Mouse (Mus musculus): Measurements from ENCODE around the gene Tmtc2. TPM values are rescaled to one million over a fixed set of nuclear protein-coding genes. Genes with fewer than 3 reads are reported as not detected.

The Tmtc2 gene
- total RNA-seq, 2 experiments from 2014 or later: 11.8 to 13.1 TPM

DNA sequence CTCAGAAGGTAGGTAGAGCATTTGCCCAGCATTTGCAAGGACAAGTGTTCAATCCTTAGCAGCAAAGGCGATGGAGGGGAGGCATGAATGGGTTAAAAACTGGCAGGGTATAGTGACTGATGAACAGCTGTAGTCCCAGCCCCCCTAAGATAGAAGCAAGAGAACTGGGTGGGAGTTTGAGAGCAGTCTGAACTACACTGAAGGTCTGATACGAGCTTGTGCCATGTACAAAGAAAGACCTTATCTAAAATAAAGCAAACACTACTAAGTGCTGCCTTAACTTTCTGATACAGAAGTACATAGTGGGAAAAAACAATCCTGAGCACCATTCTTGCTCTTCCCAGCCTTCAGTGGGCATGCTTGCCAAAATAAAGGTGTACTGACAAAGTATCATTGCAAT lies 20.1 kb downstream of the Tmtc2 start:
- no peak for DNase-seq (ENCODE audit: low spot score in 2 of 2)

DNA sequence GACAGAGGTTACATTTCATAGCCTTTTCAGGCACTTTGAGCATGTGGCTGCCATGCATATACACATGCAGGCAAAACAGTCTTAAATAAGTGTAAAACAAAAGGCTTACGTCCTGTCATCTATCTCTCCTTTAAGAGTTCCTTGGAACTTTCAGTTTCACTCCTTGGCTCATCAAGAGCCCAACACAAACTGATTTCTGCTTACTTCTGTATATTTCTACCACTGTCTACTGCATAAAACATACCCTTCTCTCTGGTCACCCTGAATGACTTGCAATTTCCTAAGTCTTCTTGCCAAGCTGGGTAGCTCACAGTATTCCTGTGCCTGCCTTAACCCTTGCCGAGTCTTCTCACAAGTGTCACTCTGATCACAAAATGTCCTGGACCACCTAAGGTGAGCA lies 26.2 kb downstream of the Tmtc2 start:
- no peak for DNase-seq (ENCODE audit: low spot score in 2 of 2)

DNA sequence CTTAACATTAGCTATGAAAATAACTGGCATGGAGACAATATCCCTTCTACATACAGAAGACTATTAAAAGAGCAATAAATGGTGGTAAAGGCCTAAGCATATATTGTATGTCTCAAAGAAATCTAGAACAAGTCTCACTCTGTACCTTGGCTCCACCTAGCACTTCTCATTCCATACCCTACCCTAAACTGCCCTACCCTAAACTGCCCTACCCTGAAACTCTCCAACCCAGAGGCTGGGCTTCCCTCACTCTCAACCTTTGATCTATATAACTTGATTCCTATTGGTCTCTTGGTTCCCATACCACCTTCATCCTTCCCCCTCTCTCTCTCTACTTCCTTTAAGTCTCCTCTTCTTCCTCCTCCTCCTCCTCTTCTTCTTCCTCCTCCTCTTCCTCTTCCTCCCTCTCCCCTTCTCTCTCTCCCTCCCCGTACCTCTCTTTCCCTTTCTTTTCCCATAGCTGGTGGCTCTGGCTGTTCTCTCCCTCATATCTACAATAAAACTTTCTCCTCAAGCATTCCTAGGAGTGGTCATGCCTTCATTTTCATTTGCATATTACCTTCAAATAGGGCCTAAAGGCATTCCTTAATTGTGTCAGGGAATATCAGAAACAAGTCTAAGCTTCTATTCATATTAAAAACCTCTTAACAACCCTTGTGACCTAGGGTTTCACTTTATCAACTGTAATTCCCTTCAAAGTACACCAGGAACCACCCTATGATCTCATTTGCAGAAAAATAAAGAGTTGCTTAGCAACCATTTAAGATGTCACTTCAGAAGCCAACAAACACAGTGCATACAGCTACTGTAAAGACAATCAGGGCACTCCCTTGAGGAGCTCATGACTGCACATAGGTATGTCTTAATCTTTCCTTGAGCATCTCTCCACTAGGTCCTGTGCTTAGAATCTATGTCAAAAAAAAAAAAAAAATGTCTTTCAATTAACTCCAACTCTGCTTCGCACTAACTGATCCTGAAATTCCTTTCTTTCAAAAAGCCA lies 29.9 kb downstream of the Tmtc2 start:
- DNase-seq (ENCODE audit: low spot score in 2 of 2): no peak

DNA sequence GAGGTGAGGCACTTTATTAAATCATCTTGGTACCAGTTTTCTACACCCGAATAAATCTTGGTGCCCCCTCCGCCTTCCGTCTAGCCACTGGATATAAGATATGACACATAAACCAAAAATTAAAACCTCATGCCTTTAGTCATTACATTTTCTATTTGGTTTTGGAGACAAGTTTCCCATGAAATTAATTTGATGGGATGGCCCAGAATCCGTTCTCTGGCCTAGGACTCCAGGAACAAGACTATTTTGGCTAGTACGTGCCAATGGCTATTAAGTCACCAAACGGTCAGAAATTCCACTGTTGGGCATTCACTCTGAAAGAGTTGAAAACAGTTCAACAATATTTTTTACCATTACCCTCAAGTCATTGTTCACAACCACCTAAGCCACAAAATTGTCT lies 32.2 kb downstream of the Tmtc2 start:
- DNase-seq (ENCODE audit: low spot score in 2 of 2): no peak

DNA sequence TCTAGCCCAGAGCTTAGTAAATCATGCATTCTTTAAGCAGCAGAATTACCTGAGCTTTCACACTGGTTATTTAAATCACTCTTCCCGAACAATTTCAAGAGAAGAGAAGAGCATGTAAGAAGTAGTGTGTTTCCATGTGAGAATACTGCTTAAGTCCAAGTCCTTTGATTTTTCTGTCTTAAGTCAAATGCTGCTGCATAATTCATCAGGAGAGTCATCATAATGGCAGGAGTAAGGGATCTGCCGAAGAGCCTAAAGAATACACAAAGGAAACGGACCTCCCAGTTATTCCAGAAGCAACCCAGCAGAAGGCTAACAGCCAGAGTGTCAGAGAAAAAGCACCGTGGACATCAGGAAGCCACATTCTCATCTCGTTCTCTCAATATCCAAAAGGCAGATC lies 34.6 kb downstream of the Tmtc2 start:
- no peak for DNase-seq (ENCODE audit: low spot score in 2 of 2)

DNA sequence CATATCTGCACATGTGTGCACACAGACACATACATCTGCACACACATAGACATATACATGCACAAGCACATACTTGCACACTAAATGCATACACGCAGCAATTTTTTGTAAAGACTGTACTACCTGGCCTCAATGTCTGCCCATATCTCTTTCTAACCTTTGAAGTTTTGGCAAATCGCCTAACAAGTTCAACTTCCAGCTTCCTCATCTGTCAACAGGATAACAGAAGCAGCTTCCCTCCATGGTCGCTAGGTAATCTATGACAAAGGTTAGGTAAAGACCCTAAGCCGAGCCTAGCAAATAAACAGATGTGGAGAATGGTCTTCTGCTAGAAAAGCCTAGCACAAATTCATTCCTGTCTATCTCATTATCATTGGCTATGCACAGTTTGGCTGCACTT lies 37.3 kb downstream of the Tmtc2 start:
- no peak for DNase-seq (ENCODE audit: low spot score in 2 of 2)

DNA sequence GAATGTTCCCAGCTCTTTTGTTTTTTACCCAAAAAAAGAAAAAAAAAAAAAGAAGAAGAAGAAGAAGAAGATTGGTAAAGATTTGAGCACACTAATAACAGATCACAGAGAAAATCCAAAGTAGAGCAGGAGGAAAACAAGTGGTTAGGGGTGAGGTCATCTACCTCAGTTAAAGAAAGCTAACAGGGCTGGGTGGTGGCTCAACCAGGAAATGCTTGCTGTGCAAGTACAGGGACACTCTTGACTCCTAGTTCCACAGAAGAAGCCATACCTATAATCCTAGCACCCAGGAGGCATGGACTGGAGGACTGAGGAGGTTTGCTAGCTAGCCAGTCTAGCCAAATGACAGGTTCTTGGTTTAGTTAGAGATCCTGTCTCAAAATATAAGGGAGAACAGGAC lies 38.4 kb downstream of the Tmtc2 start:
- DNase-seq (ENCODE audit: low spot score in 2 of 2): no peak

DNA sequence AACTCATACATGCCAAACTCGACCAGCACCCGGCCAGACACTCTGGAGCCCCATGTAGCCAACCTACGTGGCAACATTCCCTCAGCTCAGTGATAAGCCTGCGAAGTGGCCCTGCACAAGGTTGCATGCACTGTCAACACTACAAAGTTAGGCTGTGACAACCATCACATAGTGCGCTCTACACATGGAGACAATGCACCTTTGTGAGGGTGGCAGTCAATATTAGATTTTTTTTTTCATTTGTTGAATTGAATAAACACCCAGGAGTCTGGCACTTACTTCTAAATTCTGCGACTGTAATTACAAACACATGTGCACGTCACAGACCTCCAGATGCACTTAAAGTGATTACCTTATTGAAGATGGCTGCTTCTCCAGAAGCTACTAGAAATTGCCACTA lies 41.5 kb downstream of the Tmtc2 start:
- no peak for DNase-seq (ENCODE audit: low spot score in 2 of 2)

DNA sequence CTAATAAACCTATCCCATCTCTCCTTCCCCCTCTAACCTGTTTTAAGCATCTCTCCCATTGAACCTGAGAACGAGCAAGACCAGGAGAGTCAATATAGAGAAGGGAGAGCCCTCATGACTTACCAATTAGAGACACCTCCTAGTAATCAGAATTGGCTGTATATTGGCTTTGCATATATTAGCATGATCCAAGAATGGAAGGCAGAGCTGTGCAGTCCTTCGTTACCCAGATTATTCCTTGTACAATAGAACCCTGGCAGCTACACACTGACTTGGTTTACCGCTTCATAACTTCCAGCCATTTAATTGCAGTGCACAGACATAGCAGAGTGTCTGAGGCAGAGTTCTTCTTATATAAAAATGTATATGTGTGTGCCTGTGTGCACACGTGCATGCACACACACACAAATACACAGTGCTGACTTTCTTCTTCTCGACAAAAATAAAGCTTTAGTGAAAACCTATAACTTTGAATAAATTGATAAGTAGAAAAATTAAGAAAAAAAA lies 42.2 kb downstream of the Tmtc2 start:
- no peak for DNase-seq (ENCODE audit: low spot score in 2 of 2)

DNA sequence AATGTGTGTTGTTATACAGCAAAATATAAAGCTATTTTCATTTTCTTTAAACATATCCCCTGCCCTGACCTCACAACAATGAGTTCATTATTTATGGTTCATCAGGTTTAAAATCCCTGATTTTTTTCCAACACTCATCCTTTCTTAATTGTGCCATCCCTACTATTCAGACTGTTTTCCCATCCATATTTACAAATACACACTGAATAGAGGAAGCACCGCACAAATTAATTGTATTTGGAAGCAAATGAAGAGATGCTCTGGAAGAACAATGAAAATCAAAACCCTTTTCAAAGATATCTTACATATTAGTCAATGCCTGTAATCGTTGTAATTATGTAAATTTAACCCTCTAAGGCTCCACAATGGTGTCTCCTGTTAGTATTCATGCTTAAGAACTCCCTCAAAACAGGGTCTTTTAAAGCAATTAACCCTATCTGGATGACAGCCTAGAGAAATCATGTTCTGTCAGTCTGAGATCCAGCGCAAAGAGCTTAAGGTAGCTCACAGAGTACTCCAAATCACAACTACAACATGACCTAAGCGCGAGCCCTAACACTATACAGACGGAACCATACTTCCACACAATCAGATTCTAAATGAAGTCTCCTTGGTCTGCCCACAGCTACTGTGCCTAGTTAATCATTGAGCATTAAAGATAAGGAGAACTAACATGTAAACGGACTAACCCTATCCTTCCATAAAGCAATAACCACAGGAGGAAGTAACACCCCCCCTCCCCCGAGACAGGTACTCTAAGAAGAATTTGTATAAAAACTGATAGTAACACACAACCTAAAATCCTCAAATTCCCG lies 43.0 kb downstream of the Tmtc2 start:
- no peak for DNase-seq (ENCODE audit: low spot score in 2 of 2)

DNA sequence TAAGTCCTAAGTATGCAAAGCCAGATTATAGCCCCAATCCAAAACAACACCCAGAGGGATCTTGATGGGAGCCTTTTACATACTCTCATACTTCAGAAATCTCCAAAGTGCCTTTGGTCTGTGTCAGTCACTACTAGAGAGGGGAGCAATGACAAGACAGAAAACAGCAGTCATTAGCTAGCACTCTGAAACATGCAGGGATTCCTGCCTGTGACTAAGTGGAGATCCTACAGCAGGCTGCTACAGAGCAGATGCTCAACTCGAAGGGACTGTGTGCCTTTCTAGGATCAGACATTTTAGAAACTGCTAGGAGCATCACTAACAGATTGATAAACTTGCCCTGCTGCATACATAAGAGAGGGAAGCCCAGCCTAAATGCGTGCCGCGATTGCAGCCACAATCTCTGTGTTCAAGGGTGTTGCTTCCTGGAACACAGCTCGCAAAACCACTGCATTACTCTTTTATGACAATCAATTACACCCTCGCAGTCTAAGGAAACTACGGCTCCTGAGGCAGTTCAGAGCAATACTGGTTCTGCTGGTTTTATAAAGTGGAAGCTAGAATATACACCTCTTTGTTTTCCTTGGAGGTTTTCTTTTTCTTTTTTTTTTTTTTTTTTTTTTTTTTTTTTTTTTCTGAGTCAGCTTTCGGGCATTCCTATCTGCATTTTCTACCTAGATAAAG lies 50.7 kb downstream of the Tmtc2 start:
- DNase-seq (ENCODE audit: low spot score in 2 of 2): no peak

DNA sequence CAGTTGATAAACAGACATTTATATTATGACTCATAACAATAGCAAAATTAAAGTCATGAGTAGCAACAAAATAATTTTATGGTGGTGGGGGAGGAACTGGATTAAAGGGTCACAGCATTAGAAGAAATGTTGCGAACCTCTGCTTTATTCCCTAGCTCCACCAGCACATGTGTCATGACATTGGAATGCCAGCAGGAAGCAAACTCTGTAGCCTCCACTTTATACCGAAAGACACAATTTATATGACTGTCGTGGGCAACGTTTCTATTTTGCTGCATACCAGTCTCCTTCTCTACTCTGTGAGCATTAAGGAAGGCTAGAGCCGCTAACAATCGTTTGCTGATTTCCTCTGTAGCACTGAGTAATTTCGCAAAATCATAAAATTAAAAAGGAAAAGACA lies 51.8 kb downstream of the Tmtc2 start:
- no peak for DNase-seq (ENCODE audit: low spot score in 2 of 2)

DNA sequence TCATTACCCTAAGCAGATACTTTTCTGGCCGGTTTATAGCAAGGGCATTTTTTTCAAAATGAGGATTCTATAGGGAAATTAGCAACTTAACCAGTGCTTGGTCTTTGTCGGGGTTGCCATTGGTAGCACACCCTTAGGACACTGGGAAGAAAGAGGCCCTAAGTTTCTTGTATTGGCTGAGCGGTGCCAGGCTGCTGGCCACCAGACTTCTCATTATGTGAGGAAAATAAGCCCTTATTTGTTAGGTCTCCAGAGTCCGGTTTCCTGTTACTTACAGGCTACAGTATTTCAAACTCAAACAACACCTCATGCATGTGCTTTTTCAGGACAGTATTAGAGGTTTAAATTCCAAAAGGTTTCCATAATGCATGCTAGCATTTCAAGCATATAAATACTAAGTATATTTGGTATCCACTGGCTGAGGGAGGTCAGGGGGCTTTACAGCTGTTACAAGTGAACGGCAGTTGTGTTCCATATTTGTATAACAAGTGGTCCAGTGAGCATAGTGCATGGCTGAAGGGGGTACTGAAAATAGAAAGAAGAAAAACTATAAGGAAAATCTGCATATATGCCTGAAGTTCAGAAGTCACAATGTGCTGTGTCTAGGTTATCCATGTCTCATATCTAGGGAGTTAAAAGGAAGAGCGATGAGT lies 55.0 kb downstream of the Tmtc2 start:
- no peak for DNase-seq (ENCODE audit: low spot score in 2 of 2)

DNA sequence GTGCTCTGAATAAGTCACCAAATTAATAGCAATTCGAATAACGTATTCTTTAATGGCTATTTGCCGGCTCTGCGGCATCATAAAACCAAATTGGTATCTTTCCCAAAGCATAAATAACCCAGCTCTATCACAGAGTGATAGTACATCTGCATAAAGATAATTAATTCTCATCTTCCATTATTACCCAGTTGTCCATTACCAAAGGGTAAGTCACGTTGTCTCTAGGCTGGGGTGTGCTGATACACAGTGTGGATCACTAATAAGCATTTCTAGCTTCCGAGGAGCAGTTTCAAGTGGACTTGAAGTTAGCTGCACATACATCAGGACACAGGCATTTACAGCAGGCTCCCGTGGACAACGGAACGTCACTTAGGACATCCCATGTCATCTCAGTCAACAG lies 56.1 kb downstream of the Tmtc2 start:
- no peak for DNase-seq (ENCODE audit: low spot score in 2 of 2)

DNA sequence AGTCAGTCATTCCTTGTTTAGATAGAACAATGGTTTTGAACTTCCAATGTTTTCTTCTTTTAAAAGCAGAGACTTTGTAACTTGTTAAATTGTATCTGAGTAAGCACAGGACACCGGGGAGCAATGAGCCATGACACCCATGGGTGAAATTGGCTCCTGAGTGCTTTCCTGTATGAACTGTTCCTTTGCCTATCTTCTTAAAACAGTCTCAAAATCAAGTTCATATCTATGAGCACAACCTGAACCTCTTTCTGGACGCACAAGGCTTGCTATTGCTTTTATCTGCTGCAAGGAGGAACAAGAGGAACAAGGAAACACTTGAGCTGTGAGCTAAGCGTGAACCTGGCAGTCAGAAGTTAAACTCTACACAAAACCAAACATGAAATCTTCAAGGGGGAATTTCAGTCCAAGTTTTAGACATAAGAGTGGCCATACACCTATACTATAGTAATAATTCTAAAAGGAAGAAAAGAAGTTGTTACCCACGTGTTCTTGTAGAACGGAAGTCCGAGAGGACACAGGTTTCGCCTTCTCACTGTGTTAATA lies 60.4 kb downstream of the Tmtc2 start:
- no peak for DNase-seq (ENCODE audit: low spot score in 2 of 2)

DNA sequence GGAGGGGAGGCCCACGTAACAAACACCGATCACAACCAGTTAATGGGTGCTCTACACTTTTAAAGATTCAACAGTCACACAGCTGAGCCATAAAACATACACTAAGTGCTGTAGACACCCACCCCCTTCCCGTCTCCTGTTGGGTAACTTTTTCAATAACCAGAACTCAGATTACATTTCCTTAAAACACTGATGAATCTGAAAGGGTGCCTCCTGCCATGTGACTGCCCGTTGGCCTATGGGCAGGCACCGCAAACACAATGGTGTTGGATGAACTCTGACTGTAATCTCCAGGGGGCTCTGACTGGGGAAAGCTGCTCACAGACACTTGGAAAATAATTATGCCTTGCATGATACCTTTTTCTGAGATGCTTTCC lies 64.4 kb downstream of the Tmtc2 start:
- DNase-seq (ENCODE audit: low spot score in 2 of 2): no peak

DNA sequence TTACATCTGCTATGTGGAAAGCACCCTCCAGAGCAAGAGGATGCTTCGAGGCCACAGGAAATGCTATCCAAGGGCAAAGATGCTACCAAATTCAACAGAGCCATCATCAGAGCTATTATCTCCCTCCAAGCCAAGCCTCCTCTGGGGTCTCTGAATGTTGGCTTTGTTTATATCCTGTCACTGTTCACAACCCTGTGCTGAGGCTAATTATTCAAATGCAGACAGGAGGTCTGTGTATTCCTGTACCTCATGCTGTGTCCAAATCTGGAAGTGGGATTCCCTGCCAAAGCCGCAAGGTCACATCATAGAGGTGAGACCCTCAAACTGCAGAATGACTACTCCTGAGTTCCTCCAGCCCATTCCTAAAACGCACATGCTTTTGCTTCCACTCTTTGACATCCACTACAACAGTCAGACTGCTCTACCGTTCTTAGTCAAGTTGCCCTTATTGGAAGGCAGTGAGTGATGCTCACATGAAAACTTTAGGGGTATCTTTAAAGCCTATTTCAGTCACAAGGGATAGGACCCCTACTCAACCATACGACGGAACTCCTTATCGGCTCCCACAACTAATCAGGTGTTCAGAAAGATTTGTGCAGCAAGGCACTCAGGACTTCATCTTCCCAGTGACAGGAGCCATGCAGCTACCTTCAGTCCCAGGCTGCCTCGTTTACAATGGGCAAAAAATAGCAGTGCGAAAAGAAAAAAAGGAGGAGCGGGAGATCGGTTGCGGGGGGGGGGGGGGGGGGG lies 64.9 kb downstream of the Tmtc2 start:
- DNase-seq (ENCODE audit: low spot score in 2 of 2): no peak

DNA sequence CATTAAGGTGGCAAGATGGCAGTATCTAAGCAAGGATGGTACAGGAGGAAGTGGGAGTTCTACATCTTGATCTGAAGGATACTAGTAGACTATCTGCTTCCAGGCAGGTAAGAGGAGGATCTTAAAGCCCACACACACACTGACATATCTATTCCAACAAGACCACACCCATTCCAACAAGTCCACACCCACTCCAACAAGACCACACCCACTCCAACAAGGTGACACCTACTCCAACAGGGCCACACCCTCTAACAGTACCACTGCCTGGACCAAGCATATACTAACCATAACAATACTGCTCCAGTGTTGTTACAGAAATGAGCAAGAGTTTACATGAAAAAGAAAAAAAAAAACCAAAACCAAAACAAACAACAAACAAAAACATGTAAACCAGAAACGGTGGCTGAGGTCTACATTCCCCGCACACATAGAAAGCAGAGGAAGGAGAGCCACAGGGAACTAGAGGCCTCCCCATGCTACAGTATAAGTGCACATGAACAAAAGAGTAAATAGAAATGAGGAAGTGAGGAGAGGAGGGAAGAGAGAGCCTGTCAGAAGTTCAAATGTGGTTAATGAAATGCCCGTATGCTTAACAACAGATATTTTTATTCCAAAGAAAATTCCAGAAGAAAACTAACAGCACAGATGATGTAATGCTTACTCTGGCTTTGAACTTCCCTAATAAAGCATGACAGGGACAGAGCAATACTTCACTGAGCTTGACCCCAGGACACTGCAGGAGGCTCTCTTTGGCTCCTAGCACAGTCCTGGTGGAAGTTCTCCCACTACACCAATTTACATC lies 66.1 kb downstream of the Tmtc2 start:
- DNase-seq (ENCODE audit: low spot score in 2 of 2): no peak

DNA sequence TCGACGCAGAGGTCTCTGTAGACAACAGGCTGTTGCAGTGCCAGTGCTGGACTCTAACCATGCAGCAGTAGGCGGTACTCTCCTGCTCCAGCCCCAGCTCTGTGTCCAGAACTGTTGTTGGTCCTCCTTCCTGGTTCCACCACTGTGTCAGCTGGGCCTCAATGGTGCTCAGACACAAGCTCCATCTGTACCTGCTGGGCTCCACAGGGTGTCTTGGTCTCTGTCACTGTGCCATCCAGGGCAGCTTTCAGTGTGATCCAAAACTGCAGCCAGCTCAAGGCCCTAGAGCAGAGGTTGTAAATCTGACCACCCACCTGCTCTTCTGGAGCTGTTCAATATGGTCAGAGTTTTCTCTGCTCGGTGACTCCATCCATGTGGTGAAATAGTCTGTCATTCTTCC lies 68.2 kb downstream of the Tmtc2 start:
- DNase-seq (ENCODE audit: low spot score in 2 of 2): no peak

Measured in adrenal gland, postnatal 4 days (tissue).